Mouse (Mus musculus) midbrain, embryonic 11.5 days (tissue): ENCODE data around the gene Gm26558. TPM values are rescaled to one million over a fixed set of nuclear protein-coding genes. Genes with fewer than 3 reads are reported as not detected.

Experiments used
- ATAC-seq: fragments of 200-750 bp; cut with Nextera tagmentation; 2 replicates; pipeline ENCODE4 v1.8.0; 2017; ENCODE audit warnings: moderate TSS enrichment, moderate library complexity; ENCODE audit not compliant: low FRiP score
- DNase-seq: peaks from one replicate; pipeline ENCODE4 v3.0.0; 2015; ENCODE audit warnings: low spot score; ENCODE audit errors: missing footprints
- H3K27ac ChIP-seq: fragments of 300-500 bp; sonication (generic); 2 replicates; pipeline ENCODE4 v1.5.1; 2014; ENCODE audit warnings: low read depth, low read length
- H3K27me3 ChIP-seq: fragments of 300-500 bp; sonication (generic); 2 replicates; pipeline ENCODE4 v1.6.1; 2014; ENCODE audit warnings: mild to moderate bottlenecking, low read length, moderate library complexity, mixed read lengths; ENCODE audit not compliant: control insufficient read depth, insufficient read depth
- H3K36me3 ChIP-seq: fragments of 300-500 bp; sonication (generic); 2 replicates; pipeline ENCODE4 v1.6.1; 2014; ENCODE audit warnings: mild to moderate bottlenecking, low read length, moderate library complexity, mixed read lengths; ENCODE audit not compliant: control insufficient read depth, insufficient read depth
- H3K4me1 ChIP-seq: fragments of 300-500 bp; sonication (generic); 2 replicates; pipeline ENCODE4 v1.6.1; 2014; ENCODE audit warnings: low read length; ENCODE audit not compliant: control insufficient read depth, insufficient read depth
- H3K4me2 ChIP-seq: fragments of 300-500 bp; sonication (generic); 2 replicates; pipeline ENCODE4 v1.6.1; 2014; ENCODE audit warnings: mild to moderate bottlenecking, moderate library complexity
- H3K4me3 ChIP-seq: fragments of 300-500 bp; sonication (generic); 2 replicates; pipeline ENCODE4 v1.5.1; 2014; ENCODE audit warnings: low read depth, low read length
- H3K9ac ChIP-seq: fragments of 300-500 bp; sonication (generic); 2 replicates; pipeline ENCODE4 v1.6.1; 2014; ENCODE audit warnings: low read length
- H3K9me3 ChIP-seq: fragments of 300-500 bp; sonication (generic); 2 replicates; pipeline ENCODE4 v1.6.1; 2016; ENCODE audit warnings: low read length; ENCODE audit not compliant: control insufficient read depth
- WGBS: fragments of 180-500 bp; shearing (Covaris S2); extraction: QIAGEN DNeasy Blood & Tissue Kit; methylation state at CpG from one replicate; pipeline ENCODE4 v1.1.7; 2014; 5-methylcytosine and 5-hydroxymethylcytosine counted together
- polyA plus RNA-seq: library from polyadenylated mRNA; unstranded; fragments of >200 nt; fragmentation: Nextera tagmentation; extraction: Ambion mirVana; gene quantifications from 2 replicates; pipeline ENCODE4 v1.2.1, GENCODE M21; 2014

Gm26558 gene
- polyA plus RNA-seq, 1 experiment from 2014 or later, result 4.1 TPM

DNA sequence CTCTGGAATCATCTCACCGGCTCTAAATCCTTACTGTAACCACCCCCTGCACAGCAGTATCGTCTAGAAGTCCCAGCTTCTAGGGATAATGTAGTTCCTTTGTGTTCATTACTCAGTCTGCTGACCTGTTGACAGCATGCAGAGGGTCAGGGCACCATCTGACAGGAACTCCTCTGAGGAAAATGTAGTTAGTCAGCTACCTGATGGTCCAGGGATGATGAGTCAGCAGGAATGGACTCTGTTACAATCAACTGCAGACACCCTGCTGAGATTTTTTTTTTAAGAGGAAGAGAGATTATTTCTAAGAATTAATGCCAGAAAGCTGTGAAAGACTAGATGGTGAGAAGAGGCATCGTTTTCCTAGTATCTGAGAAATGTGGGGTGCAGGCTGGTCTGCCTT is 45.3 kb downstream of the Gm26558 start:
- Histone ChIP-seq H3K4me3 (no peak overlapping the region), H3K4me2 (no peak overlapping the region), H3K4me1 (no peaks in the 10 kb centered on the region), H3K36me3 (no peaks in the 10 kb centered on the region), H3K27me3 (no peaks in the 10 kb centered on the region), H3K27ac (no peak overlapping the region), H3K9ac (no peak overlapping the region), H3K9me3 (no peaks in the 10 kb centered on the region)
- 71% methylated on average over 3 of the region's 3 CpGs for WGBS
- DNase-seq (no peak), ATAC-seq (no peak)

DNA sequence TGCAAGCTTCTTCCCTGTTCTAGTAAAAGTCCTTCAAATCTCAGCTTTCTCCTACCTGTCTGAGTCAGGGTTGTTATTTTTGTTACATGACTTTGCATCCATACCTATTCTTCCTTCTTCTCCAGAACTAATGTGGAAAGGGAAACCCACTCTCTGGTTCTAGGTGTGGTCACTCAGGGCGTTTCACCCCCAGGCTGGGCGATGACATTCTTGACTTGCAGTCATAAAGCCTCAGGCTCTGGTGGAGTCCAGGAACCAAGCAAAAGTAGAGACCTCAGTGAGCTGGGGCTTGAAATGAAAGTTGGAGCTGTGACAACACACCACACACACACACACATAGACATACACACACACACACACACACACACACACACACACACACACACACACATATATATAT is 45.8 kb downstream of the Gm26558 start:
- Histone ChIP-seq H3K36me3 (no peaks in the 10 kb centered on the region), H3K4me2 (no peak overlapping the region), H3K9me3 (no peaks in the 10 kb centered on the region), H3K4me3 (no peak overlapping the region), H3K27ac (no peak overlapping the region), H3K9ac (no peak overlapping the region), H3K4me1 (no peaks in the 10 kb centered on the region), H3K27me3 (no peaks in the 10 kb centered on the region)
- WGBS, result 83% methylated on average over 2 of the region's 2 CpGs
- ATAC-seq, result no peak
- DNase-seq, result no peak

GRCm38 (mm10) chr2:70614745-70615351 is 47.1 kb downstream of the Gm26558 start:
- Histone ChIP-seq H3K27me3 (no peaks in the 10 kb centered on the region), H3K4me2 (no peak overlapping the region), H3K36me3 (no peaks in the 10 kb centered on the region), H3K27ac (no peak overlapping the region), H3K9me3 (no peaks in the 10 kb centered on the region), H3K4me1 (no peaks in the 10 kb centered on the region), H3K9ac (no peak overlapping the region), H3K4me3 (no peak overlapping the region)
- no peak for ATAC-seq
- DNase-seq, result no peak
- 85% methylated on average over 7 of the region's 7 CpGs for whole genome bisulfite sequencing

Other genes with a start within 250 kb of the Gm26558 start
- 10.2 and 12.8 TPM in 2 replicates for gene Sp5, start 187.2 kb downstream of the Gm26558 start, polyA plus RNA-seq
- gene Erich2, start 153.3 kb downstream of the Gm26558 start, polyA plus RNA-seq, result 2.7 and 3.0 TPM in 2 replicates
- 12.8 and 14.5 TPM in 2 replicates for gene Gad1, start 109.0 kb downstream of the Gm26558 start, polyA plus RNA-seq
- gene Gorasp2, start 532 bp downstream of the Gm26558 start, polyA plus RNA-seq, result 142 and 151 TPM in 2 replicates
- 44.6 and 45.2 TPM in 2 replicates for gene Tlk1, start 163.6 kb upstream of the Gm26558 start, polyA plus RNA-seq